Mouse (Mus musculus) bone marrow macrophage, adult 2 months (primary cell): ENCODE data around the gene Poc1a. TPM values are rescaled to one million over a fixed set of nuclear protein-coding genes. Genes with fewer than 3 reads are reported as not detected.

ENCODE experiments used
- H3K27ac ChIP-seq: 2 replicates; pipeline ENCODE4 v1.5.1; 2012; ENCODE audit warnings: low read depth, low read length; ENCODE audit not compliant: insufficient read depth
- H3K4me1 ChIP-seq: 2 replicates; pipeline ENCODE4 v1.6.1; 2012; ENCODE audit warnings: low read length; ENCODE audit not compliant: control insufficient read depth, insufficient read depth
- H3K4me3 ChIP-seq: 2 replicates; pipeline ENCODE4 v1.5.1; 2012; ENCODE audit warnings: mild to moderate bottlenecking, low read length, moderate library complexity; ENCODE audit not compliant: insufficient read depth
- CTCF ChIP-seq: IDR thresholded peaks from 2 replicates; pipeline ENCODE4 v1.5.1; 2012; ENCODE audit warnings: low read depth, mild to moderate bottlenecking, low read length, moderate library complexity
- POLR2A ChIP-seq: IDR thresholded peaks from 2 replicates; pipeline ENCODE4 v1.6.1; 2012; ENCODE audit warnings: mild to moderate bottlenecking, low read depth, low read length, borderline replicate concordance
- polyA plus RNA-seq: library from polyadenylated mRNA; stranded (reverse); fragments of >200 nt; gene quantifications from 2 replicates; pipeline ENCODE4 v1.2.4, GENCODE M21; 2012; ENCODE audit not compliant: missing spikeins, insufficient read depth, insufficient read length

The Poc1a gene
- polyA plus RNA-seq, 1 experiment, result 13.7 TPM

DNA sequence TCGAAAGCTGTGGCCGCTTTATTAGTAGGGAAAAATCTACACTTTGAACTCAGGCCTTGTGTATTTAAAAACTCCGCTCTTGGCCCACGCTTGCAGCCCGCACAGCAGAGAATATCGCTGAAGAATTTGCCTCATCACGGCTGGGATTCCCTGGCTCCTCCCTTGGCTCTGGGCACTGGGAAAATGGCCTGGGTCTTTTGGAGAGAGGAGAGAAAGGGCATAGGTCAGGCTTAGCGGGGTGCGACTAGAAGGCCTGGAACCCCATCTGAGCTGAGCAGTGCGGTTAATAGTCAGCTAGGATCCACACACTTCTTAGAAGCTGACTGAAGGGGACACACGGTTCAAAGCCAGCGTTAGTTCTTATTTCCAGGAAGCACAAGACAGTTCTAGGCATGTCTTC, 7.6 kb upstream of the Poc1a start:
- no peak overlapping the region for H3K27ac ChIP-seq
- TF ChIP-seq POLR2A (no peak), CTCF (no peak)
- peaks cover 32% of the 10 kb centered on the region for H3K4me1 ChIP-seq
- H3K4me3 ChIP-seq, result no peak overlapping the region

DNA sequence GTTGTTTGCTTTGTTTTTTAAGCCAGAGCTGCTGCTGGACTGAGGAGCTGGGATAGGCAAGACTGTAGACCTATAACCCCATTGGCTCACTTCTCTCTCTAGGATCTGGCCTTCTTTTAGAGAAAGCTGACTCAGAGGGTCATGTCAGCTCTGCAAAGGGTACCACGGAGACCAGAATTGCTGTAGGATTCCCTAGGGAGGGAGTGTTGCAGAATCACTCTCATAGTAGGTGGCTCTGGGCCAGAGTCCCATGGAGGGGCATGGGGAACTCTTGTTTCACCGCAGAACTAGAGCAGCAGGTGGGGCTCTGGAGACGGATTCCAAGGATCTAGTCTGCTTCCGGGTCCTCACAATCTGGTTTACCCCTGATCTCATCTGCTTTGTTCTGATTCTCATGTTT, 7.1 kb upstream of the Poc1a start:
- H3K27ac ChIP-seq, result no peak overlapping the region
- TF ChIP-seq CTCF, result no peak
- TF ChIP-seq POLR2A, result no peak

DNA sequence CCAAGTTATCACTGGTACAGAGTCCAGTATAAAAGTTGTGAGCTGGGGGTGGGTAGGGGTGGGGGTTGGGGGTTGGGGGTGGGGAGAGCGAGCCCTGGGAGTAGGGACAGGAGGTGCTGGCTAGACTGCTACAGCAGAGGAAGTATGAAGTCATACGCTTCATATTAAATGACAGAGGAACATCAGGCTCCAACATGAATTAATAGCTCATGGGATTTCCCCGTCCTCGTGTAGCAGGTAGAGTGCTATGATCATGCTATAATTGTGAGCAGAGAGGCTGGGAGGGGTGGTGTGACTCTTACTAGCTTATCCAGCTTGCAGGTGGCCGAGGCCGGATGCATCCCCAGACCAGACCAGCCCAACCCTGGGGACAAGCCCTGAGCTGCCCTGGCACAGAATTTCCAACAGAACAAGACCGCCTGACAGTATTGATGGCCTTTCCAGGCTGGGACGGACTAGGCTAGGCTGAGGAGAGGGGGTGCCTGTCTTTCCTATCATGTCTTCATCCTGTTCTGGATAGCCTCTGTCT, 6.1 kb upstream of the Poc1a start:
- TF ChIP-seq POLR2A, result no peak

More for the DNA sequence above, 7.1 kb upstream of the Poc1a start:
- no peak overlapping the region for H3K4me3 ChIP-seq
- H3K4me1 ChIP-seq, result peaks cover 27% of the 10 kb centered on the region

DNA sequence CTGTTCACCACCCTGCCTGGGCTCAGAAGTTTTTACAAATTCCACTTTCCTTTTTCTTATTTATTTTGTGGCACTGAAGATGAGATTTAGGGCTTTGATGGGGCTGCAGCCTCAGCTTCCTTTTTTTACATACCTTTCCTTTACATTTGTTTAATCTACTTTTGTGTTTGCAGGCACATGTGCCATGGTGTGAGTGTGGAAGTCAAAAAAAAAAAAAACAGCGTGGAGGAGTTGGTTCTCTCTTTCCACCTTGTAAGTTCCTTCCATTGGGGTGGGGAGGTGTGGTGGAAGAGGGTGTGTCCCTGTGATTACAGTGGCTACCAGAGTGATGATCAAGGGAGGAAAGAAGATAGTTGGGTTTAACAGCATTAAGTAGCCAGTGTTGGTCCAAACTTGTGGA, 5.1 kb upstream of the Poc1a start:
- TF ChIP-seq CTCF, result no peak
- TF ChIP-seq POLR2A, result no peak
- no peak overlapping the region for H3K27ac ChIP-seq
- H3K4me3 ChIP-seq, result no peak overlapping the region
- H3K4me1 ChIP-seq, result peaks cover 12% of the 10 kb centered on the region

More for the DNA sequence above, 6.1 kb upstream of the Poc1a start:
- H3K4me3 ChIP-seq, result no peak overlapping the region
- H3K4me1 ChIP-seq, result peaks cover 18% of the 10 kb centered on the region
- H3K27ac ChIP-seq, result no peak overlapping the region

DNA sequence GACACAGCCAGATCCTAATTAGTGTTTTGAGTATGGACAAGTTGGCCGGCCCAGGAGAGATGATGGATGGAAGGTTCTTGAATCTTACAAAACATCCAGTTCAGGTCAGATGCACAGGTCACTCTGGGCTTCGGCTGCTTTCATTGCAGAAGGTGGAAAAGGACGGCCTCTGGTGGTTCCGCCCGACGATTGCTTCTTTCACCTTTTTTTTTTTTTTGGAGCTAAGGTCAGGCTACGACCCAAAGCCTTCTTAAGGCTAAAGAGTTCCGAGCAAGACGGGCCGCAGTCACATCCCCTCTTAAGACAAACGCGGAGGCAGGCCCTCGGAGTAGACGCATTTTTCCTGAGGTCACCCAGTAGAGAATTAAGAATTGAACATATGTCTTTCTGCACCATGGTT, 475 bp upstream of the Poc1a start:
- peak; percentile 96 for TF ChIP-seq CTCF
- TF ChIP-seq POLR2A, result no peak
- Histone ChIP-seq H3K4me3 (peak overlapping the region; percentile 83), H3K27ac (peak overlapping the region; percentile 83), H3K4me1 (peaks cover 6% of the 10 kb centered on the region; the same call in 1 of the 2 replicates)

DNA sequence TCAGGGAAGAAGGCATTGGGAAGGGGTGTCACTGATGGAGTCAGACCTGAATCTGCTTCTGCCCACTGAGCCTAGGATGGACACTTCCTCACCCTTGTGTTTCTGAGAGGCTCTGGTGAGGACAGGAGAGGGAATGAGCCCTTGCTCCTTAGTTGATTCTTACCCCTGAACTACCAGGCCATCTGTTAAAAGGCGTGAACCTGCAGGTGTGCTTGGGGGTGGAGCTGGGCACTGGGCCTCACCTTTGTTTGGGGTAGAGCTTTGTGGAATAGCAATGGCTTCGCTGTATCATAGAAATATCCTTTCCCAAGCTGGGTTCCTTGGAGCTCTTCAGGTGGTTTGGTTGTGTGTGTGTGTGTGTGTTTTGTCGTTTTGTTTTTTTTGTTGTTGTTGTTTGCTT, 1.2 kb downstream of the Poc1a start:
- H3K27ac ChIP-seq, result no peak overlapping the region
- no peak for TF ChIP-seq CTCF
- H3K4me1 ChIP-seq, result peaks cover 6% of the 10 kb centered on the region; the same call in 1 of the 2 replicates
- H3K4me3 ChIP-seq, result peak overlapping the region; percentile 83

DNA sequence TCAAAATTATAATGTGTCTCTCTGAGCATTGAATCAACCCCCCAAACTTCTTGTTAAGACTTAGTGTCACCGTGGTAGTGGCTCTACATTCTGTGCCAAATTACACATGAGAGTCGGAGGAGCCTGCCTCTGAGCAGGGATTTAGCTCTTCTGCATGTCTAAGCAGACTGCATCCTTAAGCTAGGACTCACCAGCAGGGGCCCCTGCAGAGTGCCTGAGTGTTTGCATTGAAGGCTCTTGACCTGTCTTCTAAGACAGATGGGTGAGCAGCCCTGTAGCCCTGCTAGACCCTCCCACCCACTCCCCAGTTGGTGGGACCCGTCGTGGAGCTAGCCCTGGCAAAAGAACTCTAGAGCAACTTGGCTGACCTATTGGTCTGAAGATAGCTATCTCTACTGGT, 6.3 kb downstream of the Poc1a start:
- Histone ChIP-seq H3K4me3 (no peak overlapping the region), H3K4me1 (no peaks in the 10 kb centered on the region), H3K27ac (no peak overlapping the region)
- TF ChIP-seq POLR2A (no peak), CTCF (no peak)

DNA sequence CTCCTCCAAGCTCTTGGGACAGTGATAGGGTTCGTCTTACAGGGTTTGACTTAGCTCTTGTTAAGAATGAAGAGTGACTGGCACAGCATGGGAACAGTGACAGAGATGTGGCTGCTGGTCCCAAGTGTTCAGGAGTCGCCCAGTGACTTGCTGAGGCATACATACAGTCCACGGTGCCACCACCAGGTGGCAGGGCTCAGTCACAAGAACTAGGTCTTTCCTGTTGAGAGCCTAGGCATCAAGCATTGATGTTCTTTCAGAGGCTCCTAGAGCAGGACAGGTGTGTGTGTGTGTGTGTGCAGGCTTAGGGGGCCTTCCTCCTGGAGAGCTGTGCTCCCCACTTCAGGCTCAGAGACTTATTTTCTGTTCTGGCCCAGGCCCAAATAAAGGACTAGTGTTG, 8.0 kb downstream of the Poc1a start:
- TF ChIP-seq POLR2A, result no peak
- TF ChIP-seq CTCF, result peak; percentile 54
- Histone ChIP-seq H3K4me1 (no peaks in the 10 kb centered on the region), H3K4me3 (no peak overlapping the region), H3K27ac (no peak overlapping the region)

DNA sequence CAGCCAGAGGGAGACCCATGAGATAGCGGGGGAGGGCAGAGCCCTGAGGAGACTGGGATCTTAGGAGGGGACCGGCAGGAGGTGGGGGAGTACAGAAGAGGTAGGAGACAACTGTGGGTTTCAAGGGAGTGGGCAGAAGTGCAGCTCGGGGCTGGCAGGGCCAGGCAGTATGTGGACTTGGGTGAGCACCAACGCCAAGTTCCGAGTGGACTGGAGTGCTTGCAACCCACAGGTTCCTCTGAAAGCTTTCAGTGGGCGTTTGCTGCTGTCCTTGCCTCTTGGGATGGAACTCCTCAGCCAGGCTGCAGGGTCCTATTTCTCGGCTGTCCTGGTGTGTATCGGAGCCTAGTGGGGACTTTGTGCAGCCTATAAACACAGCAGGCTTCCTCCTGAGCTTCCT, 9.0 kb downstream of the Poc1a start:
- no peak for TF ChIP-seq POLR2A
- no peak for TF ChIP-seq CTCF
- H3K27ac ChIP-seq, result no peak overlapping the region
- no peak overlapping the region for H3K4me3 ChIP-seq
- H3K4me1 ChIP-seq, result peaks cover under 1% of the 10 kb centered on the region; the same call in 1 of the 2 replicates

DNA sequence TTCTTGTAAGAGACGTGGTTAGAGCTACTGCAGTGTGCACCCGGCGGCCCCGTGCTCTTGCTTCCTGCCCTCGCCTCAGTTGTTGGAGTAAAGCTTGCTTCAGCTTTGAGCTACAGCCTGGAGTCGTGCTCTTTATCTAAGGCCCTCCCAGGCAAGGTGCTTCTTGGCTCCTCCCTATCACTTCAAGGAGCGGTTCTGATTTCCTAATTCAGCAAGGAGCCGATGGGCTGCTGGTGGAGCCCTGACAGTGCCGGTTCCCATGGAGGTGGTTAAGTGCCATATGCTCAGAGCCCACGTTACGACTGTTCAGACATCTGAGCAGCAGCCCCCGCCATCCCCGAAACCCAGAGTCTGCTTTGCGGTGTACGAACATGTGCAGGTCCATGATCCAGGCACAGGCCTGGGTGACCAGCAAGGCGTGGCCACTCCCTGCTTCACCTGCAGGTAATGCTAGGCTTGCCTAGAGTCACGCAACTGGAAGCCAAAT, 9.8 kb downstream of the Poc1a start:
- TF ChIP-seq POLR2A, result no peak
- TF ChIP-seq CTCF, result no peak
- Histone ChIP-seq H3K27ac (no peak overlapping the region), H3K4me1 (peaks cover 8% of the 10 kb centered on the region), H3K4me3 (no peak overlapping the region)
